Mouse (Mus musculus): ENCODE data around the gene Ly6g5b. TPM values are rescaled to one million over a fixed set of nuclear protein-coding genes. Genes with fewer than 3 reads are reported as not detected.
A peak's percentile ranks its signal among the peaks of the same experiment; 100 is the strongest.

Gene Ly6g5b
- polyA plus RNA-seq, 1 experiment from 2014 or later = 1.1 TPM

DNA sequence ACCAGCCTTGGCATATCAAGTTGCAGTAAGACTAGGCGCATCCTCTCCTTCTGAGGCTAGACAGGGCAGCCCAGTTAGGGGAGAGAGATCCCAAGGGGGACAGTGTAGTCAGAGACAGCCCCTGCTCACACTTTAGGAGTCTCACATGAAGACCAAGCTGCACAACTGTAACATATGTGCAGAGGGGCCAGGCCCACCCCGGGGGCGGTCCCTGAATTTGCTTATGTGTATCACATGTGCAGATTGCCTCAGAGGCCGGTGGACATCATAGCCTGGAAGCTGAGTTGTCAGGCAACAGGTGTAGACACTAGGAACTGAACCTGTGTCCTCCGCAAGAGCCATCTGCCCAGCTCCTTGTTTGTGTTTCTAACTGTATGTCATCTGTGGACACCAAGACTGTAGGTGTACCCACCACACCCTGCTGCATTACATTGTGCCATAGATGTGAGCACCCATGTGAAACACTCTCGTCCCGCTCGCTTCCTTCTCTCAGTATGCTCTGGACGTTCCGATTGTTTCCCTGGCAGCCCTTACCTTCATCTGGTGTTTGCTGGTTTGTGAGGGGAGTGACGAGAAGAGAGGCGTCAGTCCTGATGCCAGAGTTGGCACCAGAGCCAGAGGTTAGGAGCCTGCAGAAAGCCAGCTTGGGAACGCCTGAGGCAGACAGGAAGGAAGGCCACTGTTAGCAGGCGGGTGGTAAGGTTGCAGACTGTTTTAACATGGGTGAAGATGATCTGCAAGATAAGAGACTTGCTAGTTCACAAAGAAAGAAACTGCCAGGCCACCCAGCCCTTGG, 22.6 kb downstream of the Ly6g5b start:
- peaks cover 12% of the 10 kb centered on the region for H3K4me1 ChIP-seq (replicated peaks)
- no peak overlapping the region for H3K27ac ChIP-seq
- 86% methylated on average over 14 of the region's 14 CpGs for whole genome bisulfite sequencing
- H3K4me3 ChIP-seq (replicated peaks) = no peak overlapping the region
- no peaks in the 10 kb centered on the region for H3K27me3 ChIP-seq
- no peaks in the 10 kb centered on the region for H3K9me3 ChIP-seq
- H3K4me2 ChIP-seq = no peak overlapping the region
- no peak for ATAC-seq (ENCODE audit: insufficient number of reproducible peaks, insufficient read depth, low FRiP score, low TSS enrichment, low read depth)
- peaks cover 68% of the 10 kb centered on the region for H3K36me3 ChIP-seq
- no peak overlapping the region for H3K9ac ChIP-seq (replicated peaks)

DNA sequence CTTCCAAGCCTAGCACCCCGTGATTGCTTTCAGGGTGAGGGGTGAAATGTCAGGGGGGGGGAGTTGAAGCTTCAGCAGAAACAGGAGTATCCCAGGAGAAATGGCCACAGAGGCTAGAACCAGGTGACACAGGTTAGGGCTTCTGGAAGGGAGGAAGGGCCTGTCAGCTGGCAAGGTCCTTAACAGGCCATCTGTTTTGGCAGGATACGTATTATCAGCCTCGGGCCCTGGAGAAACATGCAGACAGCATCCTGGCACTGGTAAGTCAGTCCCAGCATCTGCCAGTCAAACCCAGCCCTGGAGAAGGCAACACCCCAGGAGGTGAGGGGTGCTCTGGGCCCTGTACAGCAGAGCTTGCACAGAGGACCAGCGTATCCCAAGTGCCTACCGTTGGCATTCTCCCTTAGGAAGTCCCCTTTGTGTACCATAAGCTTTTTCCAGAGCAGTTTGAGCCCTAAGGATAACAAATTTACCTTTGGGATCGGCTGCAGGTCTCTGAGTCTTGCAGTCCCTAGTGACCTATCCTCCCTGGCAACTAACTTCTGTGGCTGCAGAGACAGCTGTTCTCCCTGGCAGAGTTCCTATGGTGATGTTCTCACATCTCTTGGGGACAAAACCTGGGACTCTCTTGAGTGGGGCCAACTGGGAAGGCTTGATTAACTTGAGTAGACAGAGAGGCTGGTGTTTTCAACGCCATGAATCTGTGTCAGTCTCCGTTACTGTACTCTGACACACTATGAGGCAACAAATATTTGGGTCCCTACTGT, 24.9 kb downstream of the Ly6g5b start:
- ATAC-seq (ENCODE audit: insufficient number of reproducible peaks, insufficient read depth, low FRiP score, low TSS enrichment, low read depth) = no peak
- 67% methylated on average over 8 of the region's 8 CpGs for WGBS
- Histone ChIP-seq H3K4me1 (replicated peaks) (peaks cover 12% of the 10 kb centered on the region), H3K27me3 (no peaks in the 10 kb centered on the region), H3K9me3 (no peaks in the 10 kb centered on the region), H3K9ac (replicated peaks) (peak overlapping the region; percentile 75), H3K36me3 (peaks cover 46% of the 10 kb centered on the region), H3K27ac (0 out of 2 replicates have a peak overlapping the region, but pooled peaks have one; percentile 2), H3K4me3 (replicated peaks) (peak overlapping the region; percentile 58), H3K4me2 (peak overlapping the region; percentile 65)

DNA sequence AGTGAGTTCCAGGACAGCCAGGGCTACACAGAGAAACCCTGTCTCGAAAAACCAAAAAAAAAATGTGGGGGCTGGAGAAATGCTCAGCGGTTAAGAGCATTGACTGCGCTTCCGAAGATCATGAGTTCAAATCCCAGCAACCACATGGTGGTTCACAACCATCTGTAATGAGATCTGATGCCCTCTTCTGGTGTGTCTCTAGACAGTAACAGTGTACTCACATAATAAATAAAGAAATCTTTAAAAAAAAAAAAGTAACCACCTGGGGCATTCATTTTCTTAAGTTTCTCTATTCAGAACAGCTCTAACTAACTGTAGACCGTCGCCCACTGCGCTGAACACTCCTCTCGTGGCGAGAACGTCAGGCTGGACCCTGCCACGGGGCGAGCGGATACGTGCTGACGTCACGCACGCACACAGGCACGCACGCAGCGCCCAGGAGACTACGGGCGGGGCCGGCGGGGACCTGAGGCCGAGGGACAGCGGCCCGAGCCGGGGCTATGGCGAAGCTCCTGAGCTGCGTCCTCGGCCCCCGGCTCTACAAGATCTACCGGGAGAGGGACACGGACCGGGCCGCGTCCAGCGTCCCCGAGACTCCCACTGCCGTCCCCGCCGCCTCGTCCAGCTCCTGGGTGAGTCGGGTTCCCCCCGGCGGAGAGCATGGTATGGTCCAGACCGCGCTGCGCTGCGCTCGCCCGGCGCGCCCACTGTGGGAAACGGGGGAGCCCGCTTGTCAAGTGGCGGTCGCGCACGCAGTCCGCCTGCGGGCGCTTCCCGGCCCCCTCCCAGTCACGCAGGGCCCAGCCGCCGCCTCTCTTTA, 26.2 kb downstream of the Ly6g5b start, which contains the start of gene Abhd16a:
Gene Abhd16a, plus strand, starts transcription at position 439 of the 820 bp plus-strand sequence.
- Histone ChIP-seq H3K36me3 (peaks cover 33% of the 10 kb centered on the region), H3K4me2 (peak within 1 kb of the TSS; percentile 65), H3K9me3 (no peaks in the 10 kb centered on the region), H3K27me3 (no peaks in the 10 kb centered on the region), H3K4me1 (replicated peaks) (peaks cover 12% of the 10 kb centered on the region), H3K27ac (peak within 1 kb of the TSS; percentile 93), H3K9ac (replicated peaks) (peak within 1 kb of the TSS; percentile 75), H3K4me3 (replicated peaks) (peak within 1 kb of the TSS; percentile 58)
- WGBS = 3% methylated on average over 61 of the region's 67 CpGs
- ATAC-seq (ENCODE audit: insufficient number of reproducible peaks, insufficient read depth, low FRiP score, low TSS enrichment, low read depth) = peak; percentile 97

DNA sequence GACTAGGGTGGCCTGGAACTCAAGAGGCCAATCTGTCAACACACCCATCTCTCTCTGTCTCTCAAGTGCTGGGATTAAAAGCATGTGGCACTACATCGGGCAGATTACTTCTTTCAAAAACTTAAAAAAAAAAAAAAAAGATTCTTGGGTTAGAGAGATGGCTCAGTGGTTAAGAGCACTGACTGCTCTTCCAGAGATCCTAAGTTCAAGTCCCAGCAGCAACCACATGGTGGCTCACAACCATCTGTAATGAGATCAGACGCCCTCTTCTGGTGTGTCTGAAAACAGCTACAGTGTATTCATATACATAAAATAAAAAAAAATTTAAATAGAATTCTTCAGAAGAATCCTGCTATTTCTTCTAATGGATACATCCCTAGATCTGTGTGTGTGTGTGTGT, 27.1 kb downstream of the Ly6g5b start:
- Histone ChIP-seq H3K9ac (replicated peaks) (no peak overlapping the region), H3K4me3 (replicated peaks) (no peak overlapping the region), H3K36me3 (peaks cover 25% of the 10 kb centered on the region), H3K4me1 (replicated peaks) (peaks cover 12% of the 10 kb centered on the region), H3K27ac (no peak overlapping the region), H3K9me3 (no peaks in the 10 kb centered on the region), H3K4me2 (no peak overlapping the region), H3K27me3 (no peaks in the 10 kb centered on the region)
- WGBS = 59% methylated on average over 2 of the region's 2 CpGs
- no peak for ATAC-seq (ENCODE audit: insufficient number of reproducible peaks, insufficient read depth, low FRiP score, low TSS enrichment, low read depth)

DNA sequence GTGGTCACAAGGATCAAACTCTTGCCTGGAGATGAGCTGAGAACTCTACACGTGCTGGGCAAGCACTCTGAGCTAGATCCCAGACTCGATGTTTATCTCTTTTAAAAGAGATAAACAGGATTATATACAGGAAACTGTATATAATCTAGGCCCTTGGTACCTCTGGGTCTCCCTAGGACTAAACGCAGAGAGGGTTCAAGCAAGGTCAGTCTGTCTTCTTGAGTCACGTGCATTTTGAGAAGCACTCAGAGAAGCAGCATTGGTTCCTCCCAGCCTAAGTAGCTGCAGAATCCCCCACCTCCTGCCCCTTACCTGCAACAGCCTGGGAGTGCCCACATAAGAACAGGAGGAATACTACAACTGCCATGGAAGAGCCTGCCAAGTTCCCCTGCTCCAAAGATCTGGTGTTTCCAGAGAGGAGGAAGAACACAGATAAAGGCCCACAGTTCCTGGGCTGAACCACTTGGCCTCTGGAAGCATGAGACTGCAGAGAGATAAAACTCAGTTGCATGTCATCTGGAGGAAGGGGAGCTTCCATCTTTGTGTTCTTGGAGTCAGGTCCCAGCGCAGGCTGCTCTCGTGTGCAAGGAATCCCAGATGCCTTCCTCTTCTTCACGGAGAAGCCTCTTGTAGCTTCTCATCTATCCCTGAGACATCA, 29.9 kb downstream of the Ly6g5b start, which contains the start of gene Ly6g6f:
Gene Ly6g6f, minus strand, starts transcription at position 403 of the 658 bp plus-strand sequence.
- no peak for ATAC-seq (ENCODE audit: insufficient number of reproducible peaks, insufficient read depth, low FRiP score, low TSS enrichment, low read depth)
- Histone ChIP-seq H3K27ac (no peak within 1 kb of the TSS), H3K9ac (replicated peaks) (no peak within 1 kb of the TSS), H3K4me3 (replicated peaks) (no peak within 1 kb of the TSS), H3K9me3 (no peaks in the 10 kb centered on the region), H3K4me1 (replicated peaks) (peaks cover 6% of the 10 kb centered on the region), H3K4me2 (no peak within 1 kb of the TSS), H3K27me3 (no peaks in the 10 kb centered on the region; the same call in 1 of the 2 replicates), H3K36me3 (no peaks in the 10 kb centered on the region)
- WGBS = 82% methylated on average over 7 of the region's 7 CpGs

DNA sequence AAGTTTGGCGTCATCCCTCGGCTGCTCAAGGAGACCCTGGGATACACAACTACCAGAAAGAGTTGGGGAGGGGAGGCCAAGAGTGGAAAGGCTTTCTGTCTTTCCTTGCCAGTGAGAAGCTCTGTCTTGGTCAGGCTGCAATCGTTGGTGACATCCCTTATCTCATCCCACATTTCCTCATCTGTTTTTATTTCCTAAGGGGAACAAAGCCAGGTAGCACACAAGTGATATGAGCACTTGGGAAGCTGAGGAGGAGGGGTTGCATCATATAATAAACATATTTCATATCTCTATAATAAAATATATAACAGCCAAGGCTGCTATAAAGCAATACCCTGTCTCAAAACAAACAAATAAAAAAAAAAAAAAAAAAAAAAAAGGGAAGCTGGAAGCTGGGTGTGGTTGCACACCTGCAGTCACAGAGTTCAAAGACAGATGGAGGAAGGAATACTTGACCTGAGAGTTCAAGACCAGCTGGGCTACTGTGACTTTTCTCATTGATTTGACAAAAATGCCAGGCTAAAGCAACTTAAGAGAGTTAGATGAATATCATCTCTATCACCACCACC, 31.2 kb downstream of the Ly6g5b start:
- Histone ChIP-seq H3K27ac (no peak overlapping the region), H3K4me1 (replicated peaks) (no peaks in the 10 kb centered on the region), H3K27me3 (peaks cover 6% of the 10 kb centered on the region), H3K9me3 (no peaks in the 10 kb centered on the region), H3K36me3 (no peaks in the 10 kb centered on the region), H3K9ac (replicated peaks) (no peak overlapping the region), H3K4me2 (no peak overlapping the region), H3K4me3 (replicated peaks) (no peak overlapping the region)
- no peak for ATAC-seq (ENCODE audit: insufficient number of reproducible peaks, insufficient read depth, low FRiP score, low TSS enrichment, low read depth)
- WGBS = 70% methylated on average over 3 of the region's 3 CpGs

DNA sequence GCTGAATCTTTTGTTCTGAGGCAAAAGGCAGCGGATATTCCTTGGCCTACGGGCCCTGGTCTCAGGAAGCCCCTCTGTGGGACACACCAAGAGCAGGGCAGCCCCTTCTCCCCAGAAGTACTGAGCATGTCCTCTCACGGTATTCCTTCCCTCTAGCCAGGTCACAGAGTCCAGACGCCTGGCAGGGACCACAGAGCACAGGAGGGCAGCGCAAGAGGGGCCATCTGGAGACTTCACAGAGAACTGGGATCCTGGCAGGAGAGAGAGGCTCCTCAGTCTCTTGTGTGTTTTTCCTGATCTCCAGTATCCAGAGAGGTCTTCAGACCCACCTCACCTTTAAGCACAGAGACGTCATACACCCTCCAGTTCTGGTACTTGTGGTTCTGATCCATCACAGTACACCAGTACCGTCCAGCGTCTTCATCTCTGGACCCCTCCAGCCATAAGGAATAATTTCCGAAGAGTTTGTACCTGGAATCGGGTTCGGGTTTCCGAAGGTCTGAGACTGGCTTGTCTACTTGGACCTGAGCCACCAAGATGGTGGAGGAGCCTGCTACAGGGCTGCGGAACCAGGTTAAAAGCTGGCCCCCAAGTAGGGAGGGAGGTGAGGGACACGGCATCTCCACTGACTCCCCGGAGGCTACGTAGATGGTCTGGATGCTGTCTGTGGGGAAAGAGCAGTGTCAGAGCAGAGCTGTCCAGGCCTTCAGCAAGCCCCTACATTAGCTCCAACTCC, 32.2 kb downstream of the Ly6g5b start:
- Histone ChIP-seq H3K27ac (no peak overlapping the region), H3K4me2 (no peak overlapping the region), H3K9me3 (no peaks in the 10 kb centered on the region), H3K9ac (replicated peaks) (no peak overlapping the region), H3K4me3 (replicated peaks) (no peak overlapping the region), H3K4me1 (replicated peaks) (peaks cover 3% of the 10 kb centered on the region; the same call in 1 of the 2 replicates), H3K36me3 (no peaks in the 10 kb centered on the region), H3K27me3 (peaks cover 15% of the 10 kb centered on the region)
- ATAC-seq (ENCODE audit: insufficient number of reproducible peaks, insufficient read depth, low FRiP score, low TSS enrichment, low read depth) = no peak
- 79% methylated on average over 16 of the region's 16 CpGs for WGBS

DNA sequence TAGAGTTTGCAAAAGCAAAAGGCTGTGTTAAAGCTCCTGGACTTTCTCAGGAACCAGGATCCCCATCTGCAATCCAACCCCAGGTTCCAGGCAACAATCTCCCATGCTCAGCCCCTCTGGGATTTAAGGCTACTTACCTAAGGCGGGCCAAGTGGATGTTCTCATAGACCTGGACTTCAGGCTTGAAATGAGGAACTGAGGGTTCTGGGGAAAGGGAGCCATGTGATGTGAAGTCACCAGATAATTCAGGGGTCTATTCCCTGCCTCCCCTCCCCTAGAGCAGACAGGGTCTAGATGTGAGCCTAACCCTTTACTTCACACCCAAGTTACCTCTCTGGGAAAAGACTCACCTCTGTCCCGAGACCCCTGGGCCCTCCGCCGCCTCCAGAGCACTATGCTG, 34.5 kb downstream of the Ly6g5b start:
- H3K9ac ChIP-seq (replicated peaks) = no peak overlapping the region
- peaks cover 22% of the 10 kb centered on the region for H3K27me3 ChIP-seq
- H3K4me3 ChIP-seq (replicated peaks) = no peak overlapping the region
- H3K4me2 ChIP-seq = no peak overlapping the region
- H3K4me1 ChIP-seq (replicated peaks) = peaks cover 21% of the 10 kb centered on the region
- WGBS = 85% methylated on average over 4 of the region's 4 CpGs
- no peaks in the 10 kb centered on the region for H3K36me3 ChIP-seq
- no peak overlapping the region for H3K27ac ChIP-seq
- ATAC-seq (ENCODE audit: insufficient number of reproducible peaks, insufficient read depth, low FRiP score, low TSS enrichment, low read depth) = no peak
- H3K9me3 ChIP-seq = no peaks in the 10 kb centered on the region

DNA sequence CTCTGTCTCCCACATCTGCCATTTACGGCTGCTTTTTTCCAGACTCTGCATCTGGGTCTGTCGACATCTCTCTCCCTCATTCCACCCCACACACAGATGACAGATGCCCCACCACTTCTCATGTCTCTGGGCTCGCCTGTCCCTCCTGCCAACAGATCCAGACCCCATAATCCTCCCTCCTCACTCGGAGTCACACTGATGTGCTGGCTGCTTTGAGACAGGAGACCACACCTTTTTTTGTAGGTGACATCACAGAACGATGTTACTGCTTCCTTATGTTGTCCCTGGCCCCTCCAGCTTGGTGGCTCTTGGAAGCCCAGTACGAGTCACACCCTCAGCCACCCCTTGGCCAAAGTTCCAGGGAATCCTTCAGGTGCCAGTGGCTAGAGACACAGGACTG, 35.0 kb downstream of the Ly6g5b start:
- H3K4me2 ChIP-seq = no peak overlapping the region
- no peaks in the 10 kb centered on the region for H3K9me3 ChIP-seq
- no peak overlapping the region for H3K27ac ChIP-seq
- H3K36me3 ChIP-seq = no peaks in the 10 kb centered on the region
- ATAC-seq (ENCODE audit: insufficient number of reproducible peaks, insufficient read depth, low FRiP score, low TSS enrichment, low read depth) = no peak
- peaks cover 21% of the 10 kb centered on the region for H3K4me1 ChIP-seq (replicated peaks)
- H3K27me3 ChIP-seq = peaks cover 22% of the 10 kb centered on the region
- H3K4me3 ChIP-seq (replicated peaks) = no peak overlapping the region
- 38% methylated on average over 6 of the region's 6 CpGs for WGBS
- H3K9ac ChIP-seq (replicated peaks) = no peak overlapping the region; the same call in 1 of the 2 replicates

DNA sequence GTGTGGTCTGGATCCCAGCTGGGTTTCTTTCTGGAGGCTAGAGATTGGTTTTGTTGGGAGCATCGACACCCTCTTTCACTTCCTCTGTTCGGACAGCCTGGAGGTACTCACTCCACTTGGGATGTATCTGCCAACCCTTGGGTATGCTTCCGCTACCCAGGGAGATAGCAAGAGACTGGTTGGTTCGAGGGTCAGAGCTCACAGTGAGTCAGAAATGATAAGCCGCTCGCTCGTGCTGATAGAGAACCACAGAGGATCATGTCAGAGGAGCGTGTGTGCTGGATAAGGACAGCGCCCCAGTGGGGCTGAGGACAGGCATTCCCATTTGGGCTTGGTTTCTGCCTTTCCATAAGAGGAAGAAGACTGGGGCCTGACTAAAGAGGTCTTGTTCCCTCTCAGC, 35.5 kb downstream of the Ly6g5b start:
- Histone ChIP-seq H3K4me3 (replicated peaks) (no peak overlapping the region), H3K36me3 (no peaks in the 10 kb centered on the region), H3K27me3 (peaks cover 22% of the 10 kb centered on the region), H3K9ac (replicated peaks) (no peak overlapping the region), H3K27ac (no peak overlapping the region), H3K4me1 (replicated peaks) (peaks cover 21% of the 10 kb centered on the region), H3K9me3 (no peaks in the 10 kb centered on the region), H3K4me2 (no peak overlapping the region)
- WGBS = 72% methylated on average over 9 of the region's 9 CpGs
- ATAC-seq (ENCODE audit: insufficient number of reproducible peaks, insufficient read depth, low FRiP score, low TSS enrichment, low read depth) = no peak
